Mouse (Mus musculus): ENCODE results near the gene Flot2. TPM values are rescaled to one million over a fixed set of nuclear protein-coding genes. Genes with fewer than 3 reads are reported as not detected.

Flot2 gene
- polyA plus RNA-seq, 1 experiment from 2014 or later: 71.8 TPM

DNA sequence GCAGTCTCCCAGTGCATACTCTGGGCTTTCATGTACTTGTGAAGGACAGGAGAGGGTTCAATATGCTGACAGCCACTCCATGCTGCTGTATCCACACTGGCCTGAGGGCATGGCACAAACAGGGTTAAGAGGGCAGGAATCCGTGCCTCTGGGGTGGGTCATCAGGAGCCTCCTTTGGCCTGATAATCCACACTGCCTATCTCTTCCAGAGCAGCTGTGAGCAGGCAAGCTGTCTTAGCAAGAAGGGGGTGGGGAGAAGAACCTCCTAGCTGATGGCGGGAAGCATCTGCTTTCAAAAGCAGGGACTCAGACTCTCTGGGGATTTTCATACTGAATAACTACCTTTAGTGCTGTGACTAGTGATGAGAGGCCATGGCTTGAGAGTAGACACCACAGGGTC is 28.2 kb downstream of the Flot2 start:
- Histone ChIP-seq H3K9ac (no peak overlapping the region; the same call in 1 of the 2 replicates), H3K4me2 (no peak overlapping the region), H3K27me3 (replicated peaks) (no peaks in the 10 kb centered on the region), H3K4me1 (peaks cover 11% of the 10 kb centered on the region), H3K4me3 (no peak overlapping the region), H3K27ac (replicated peaks) (no peak overlapping the region), H3K9me3 (no peaks in the 10 kb centered on the region), H3K36me3 (0 out of 2 replicates have a peak, but pooled peaks cover 2% of the 10 kb centered on the region)
- 27% methylated on average over 2 of the region's 2 CpGs for WGBS
- ATAC-seq (ENCODE audit: extremely low read depth, insufficient number of reproducible peaks, low FRiP score, low TSS enrichment): peak; percentile 37; the same call in 1 of the 2 replicates

DNA sequence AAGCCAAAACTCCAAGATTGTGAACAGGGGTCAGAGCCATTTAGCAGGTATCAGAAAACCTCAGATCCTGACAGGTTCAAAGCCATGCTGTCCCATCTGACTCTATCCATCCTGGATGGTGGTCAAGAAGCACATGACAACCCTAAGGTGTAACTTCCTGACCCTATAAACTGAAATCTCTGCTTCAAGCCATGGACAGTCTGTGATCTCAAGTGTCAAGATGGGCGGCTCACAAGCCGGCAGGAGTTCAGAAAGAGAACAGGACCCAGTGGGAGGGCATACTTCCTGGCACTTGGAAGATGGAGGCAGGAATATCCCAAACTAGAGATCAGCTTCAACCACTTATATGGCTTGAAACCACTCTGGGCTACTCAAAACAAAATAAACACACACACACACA is 28.9 kb downstream of the Flot2 start:
- Histone ChIP-seq H3K9ac (no peak overlapping the region), H3K36me3 (0 out of 2 replicates have a peak, but pooled peaks cover 4% of the 10 kb centered on the region), H3K9me3 (no peaks in the 10 kb centered on the region), H3K27ac (replicated peaks) (no peak overlapping the region), H3K4me1 (peaks cover 11% of the 10 kb centered on the region), H3K4me2 (no peak overlapping the region), H3K4me3 (no peak overlapping the region), H3K27me3 (replicated peaks) (no peaks in the 10 kb centered on the region)
- 34% methylated on average over 2 of the region's 2 CpGs for WGBS
- ATAC-seq (ENCODE audit: extremely low read depth, insufficient number of reproducible peaks, low FRiP score, low TSS enrichment): no peak

GRCm38 (mm10) chr11:78067566-78067965 is 29.8 kb downstream of the Flot2 start:
- H3K27ac ChIP-seq (replicated peaks): no peak overlapping the region; the same call in 1 of the 2 replicates
- 74% methylated on average over 5 of the region's 5 CpGs for WGBS

GRCm38 (mm10) chr11:78069130-78069529 is 31.4 kb downstream of the Flot2 start:
- Histone ChIP-seq H3K4me2 (no peak overlapping the region), H3K4me3 (no peak overlapping the region), H3K9me3 (no peaks in the 10 kb centered on the region), H3K36me3 (peaks cover 28% of the 10 kb centered on the region), H3K27me3 (replicated peaks) (no peaks in the 10 kb centered on the region), H3K9ac (peak overlapping the region; percentile 50; the same call in 1 of the 2 replicates), H3K27ac (replicated peaks) (no peak overlapping the region), H3K4me1 (peaks cover 20% of the 10 kb centered on the region)
- ATAC-seq (ENCODE audit: extremely low read depth, insufficient number of reproducible peaks, low FRiP score, low TSS enrichment): no peak
- 70% methylated on average over 5 of the region's 5 CpGs for WGBS

More at GRCm38 (mm10) chr11:78067566-78067965, 29.8 kb downstream of the Flot2 start:
- H3K4me1 ChIP-seq: peaks cover 11% of the 10 kb centered on the region
- H3K4me3 ChIP-seq: no peak overlapping the region
- H3K27me3 ChIP-seq (replicated peaks): no peaks in the 10 kb centered on the region
- no peak for ATAC-seq (ENCODE audit: extremely low read depth, insufficient number of reproducible peaks, low FRiP score, low TSS enrichment)
- H3K9ac ChIP-seq: no peak overlapping the region
- H3K9me3 ChIP-seq: no peaks in the 10 kb centered on the region
- no peak overlapping the region for H3K4me2 ChIP-seq
- H3K36me3 ChIP-seq: peaks cover 12% of the 10 kb centered on the region

- Histone ChIP-seq H3K36me3 (peaks cover 33% of the 10 kb centered on the region), H3K27me3 (replicated peaks) (no peaks in the 10 kb centered on the region), H3K4me2 (peak overlapping the region; percentile 7; the same call in 1 of the 2 replicates), H3K4me3 (no peak overlapping the region), H3K9ac (peak overlapping the region; percentile 50), H3K4me1 (peaks cover 20% of the 10 kb centered on the region), H3K9me3 (no peaks in the 10 kb centered on the region), H3K27ac (replicated peaks) (peak overlapping the region; percentile 28; the same call in 1 of the 2 replicates)
- 0 out of 2 replicates have a peak, but pooled peaks have one; percentile 38 for ATAC-seq (ENCODE audit: extremely low read depth, insufficient number of reproducible peaks, low FRiP score, low TSS enrichment)
- 30% methylated on average over 6 of the region's 6 CpGs for WGBS
Observed at GRCm38 (mm10) chr11:78069646-78070045, 31.9 kb downstream of the Flot2 start.

GRCm38 (mm10) chr11:78071938-78072337 is 34.2 kb downstream of the Flot2 start:
- WGBS: 68% methylated on average over 5 of the region's 5 CpGs

DNA sequence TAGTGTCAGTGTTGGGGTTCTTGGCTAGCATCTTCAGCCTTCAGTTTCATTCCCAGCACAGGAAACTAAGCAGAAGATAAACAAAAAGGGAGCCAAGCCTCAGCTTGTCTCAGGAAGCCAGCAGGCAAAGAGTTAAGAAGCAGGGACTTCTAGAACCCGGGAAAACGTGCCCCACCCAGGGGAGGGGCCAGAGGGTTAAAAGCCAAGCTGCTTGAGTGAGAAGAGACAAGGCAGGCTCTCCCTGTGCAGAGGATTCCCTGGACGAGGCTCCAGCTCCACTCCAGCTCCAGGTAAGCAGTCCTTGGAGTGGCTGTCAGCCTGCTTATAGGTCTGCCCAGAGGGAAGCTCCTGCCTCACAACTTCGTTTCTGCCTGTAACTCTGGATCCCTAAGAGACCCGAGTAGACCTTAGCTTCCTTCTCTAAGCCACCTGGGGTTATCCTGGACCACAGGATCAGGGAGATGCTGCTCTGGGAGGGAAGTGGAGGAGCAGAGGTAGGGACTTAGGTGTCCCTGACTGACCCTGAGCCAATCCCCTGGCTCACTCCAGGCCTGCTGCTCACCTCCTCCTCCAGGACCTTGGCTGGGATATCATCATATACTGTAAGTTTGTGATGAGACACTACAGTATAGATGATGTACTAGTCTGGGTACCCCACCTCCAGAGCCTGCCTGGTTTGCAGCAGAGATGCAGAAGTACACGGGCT is 34.8 kb downstream of the Flot2 start:
- Histone ChIP-seq H3K36me3 (peaks cover 62% of the 10 kb centered on the region), H3K4me2 (peak overlapping the region; percentile 50), H3K9ac (peak overlapping the region; percentile 55; the same call in 1 of the 2 replicates), H3K27ac (replicated peaks) (peak overlapping the region; percentile 56), H3K9me3 (no peaks in the 10 kb centered on the region), H3K27me3 (replicated peaks) (no peaks in the 10 kb centered on the region), H3K4me1 (peaks cover 20% of the 10 kb centered on the region), H3K4me3 (peak overlapping the region; percentile 24)
- no peak for ATAC-seq (ENCODE audit: extremely low read depth, insufficient number of reproducible peaks, low FRiP score, low TSS enrichment)
- WGBS: 15% methylated on average over 6 of the region's 6 CpGs

More at GRCm38 (mm10) chr11:78071938-78072337, 34.2 kb downstream of the Flot2 start:
- peak overlapping the region; percentile 28; the same call in 1 of the 2 replicates for H3K9ac ChIP-seq
- H3K4me1 ChIP-seq: peaks cover 20% of the 10 kb centered on the region
- H3K27me3 ChIP-seq (replicated peaks): no peaks in the 10 kb centered on the region
- no peak for ATAC-seq (ENCODE audit: extremely low read depth, insufficient number of reproducible peaks, low FRiP score, low TSS enrichment)
- H3K4me2 ChIP-seq: peak overlapping the region; percentile 50
- H3K36me3 ChIP-seq: peaks cover 56% of the 10 kb centered on the region
- H3K27ac ChIP-seq (replicated peaks): peak overlapping the region; percentile 56; the same call in 1 of the 2 replicates
- no peaks in the 10 kb centered on the region for H3K9me3 ChIP-seq
- H3K4me3 ChIP-seq: peak overlapping the region; percentile 11; the same call in 1 of the 2 replicates

DNA sequence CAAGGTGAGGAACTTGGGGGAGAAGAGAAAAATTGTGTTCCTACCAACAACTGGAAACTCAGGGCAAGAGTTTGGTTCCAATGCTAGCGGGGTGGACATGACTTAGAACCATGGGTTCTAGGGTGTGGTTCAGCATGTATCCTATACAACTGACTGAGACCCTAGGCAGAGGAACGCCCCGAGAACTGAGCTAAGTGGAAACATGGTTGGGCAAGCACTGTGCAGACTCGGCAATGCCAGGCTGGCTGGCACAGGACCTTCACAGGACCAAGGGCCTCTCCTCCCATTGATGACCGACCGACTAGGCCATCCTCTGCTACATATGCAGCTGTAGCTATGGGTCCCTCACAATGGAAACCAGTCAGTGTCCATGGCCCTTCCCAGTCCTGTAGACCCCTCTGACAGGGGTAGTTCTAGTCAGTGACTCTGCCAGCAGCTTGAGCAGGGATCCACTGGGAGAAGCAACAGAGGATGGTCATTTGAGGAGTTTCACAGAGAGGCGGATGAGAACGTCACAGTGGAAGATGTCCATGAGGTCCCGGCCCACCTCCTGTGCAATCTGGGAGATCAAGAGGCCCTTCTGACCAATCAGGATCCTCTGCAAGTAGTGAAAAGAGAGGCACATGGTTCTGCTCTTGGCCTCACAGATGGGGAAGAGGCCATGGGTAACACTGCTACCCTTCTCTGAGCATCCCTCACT is 36.0 kb downstream of the Flot2 start:
- no peak for ATAC-seq (ENCODE audit: extremely low read depth, insufficient number of reproducible peaks, low FRiP score, low TSS enrichment)
- Histone ChIP-seq H3K9me3 (no peaks in the 10 kb centered on the region), H3K27ac (replicated peaks) (no peak overlapping the region; the same call in 1 of the 2 replicates), H3K36me3 (peaks cover 69% of the 10 kb centered on the region), H3K4me2 (peak overlapping the region; percentile 50), H3K27me3 (replicated peaks) (no peaks in the 10 kb centered on the region), H3K9ac (no peak overlapping the region), H3K4me1 (peaks cover 20% of the 10 kb centered on the region), H3K4me3 (peak overlapping the region; percentile 24; the same call in 1 of the 2 replicates)
- WGBS: 84% methylated on average over 9 of the region's 9 CpGs

GRCm38 (mm10) chr11:78074277-78074652 is 36.5 kb downstream of the Flot2 start:
- no peaks in the 10 kb centered on the region for H3K27me3 ChIP-seq (replicated peaks)
- H3K4me1 ChIP-seq: peaks cover 25% of the 10 kb centered on the region
- no peak overlapping the region for H3K27ac ChIP-seq (replicated peaks)
- ATAC-seq (ENCODE audit: extremely low read depth, insufficient number of reproducible peaks, low FRiP score, low TSS enrichment): no peak
- 82% methylated on average over 2 of the region's 2 CpGs for WGBS
- no peaks in the 10 kb centered on the region for H3K9me3 ChIP-seq
- H3K36me3 ChIP-seq: peaks cover 69% of the 10 kb centered on the region
- H3K4me3 ChIP-seq: peak overlapping the region; percentile 3; the same call in 1 of the 2 replicates
- peak overlapping the region; percentile 50 for H3K4me2 ChIP-seq
- no peak overlapping the region for H3K9ac ChIP-seq

- no peak for ATAC-seq (ENCODE audit: extremely low read depth, insufficient number of reproducible peaks, low FRiP score, low TSS enrichment)
- H3K27me3 ChIP-seq (replicated peaks): no peaks in the 10 kb centered on the region
- peak overlapping the region; percentile 50; the same call in 1 of the 2 replicates for H3K4me2 ChIP-seq
- H3K36me3 ChIP-seq: peaks cover 69% of the 10 kb centered on the region
- H3K27ac ChIP-seq (replicated peaks): no peak overlapping the region
- WGBS: 70% methylated on average over 4 of the region's 4 CpGs
- H3K4me3 ChIP-seq: peak overlapping the region; percentile 3; the same call in 1 of the 2 replicates
- H3K4me1 ChIP-seq: peaks cover 25% of the 10 kb centered on the region
- no peak overlapping the region; the same call in 1 of the 2 replicates for H3K9ac ChIP-seq
- no peaks in the 10 kb centered on the region for H3K9me3 ChIP-seq
Observed at GRCm38 (mm10) chr11:78074666-78075065, 36.9 kb downstream of the Flot2 start.
